Mouse (Mus musculus) neural tube, embryonic 14.5 days (tissue): ENCODE data around the gene 1700067P10Rik. TPM values are rescaled to one million over a fixed set of nuclear protein-coding genes. Genes with fewer than 3 reads are reported as not detected.

Experiments
- polyA plus RNA-seq: library from polyadenylated mRNA; unstranded; fragments of >200 nt; fragmentation: Nextera tagmentation; extraction: Ambion mirVana; gene quantifications from 2 replicates; pipeline ENCODE4 v1.2.1, GENCODE M21; 2014

Gene 1700067P10Rik
- polyA plus RNA-seq, 1 experiment from 2014 or later = not detected

Other genes with a start within 250 kb of the 1700067P10Rik start
- gene Foxp4, start 164.7 kb upstream of the 1700067P10Rik start, polyA plus RNA-seq = 28.7 and 29.1 TPM in 2 replicates
- gene 1700122O11Rik, start 51.0 kb upstream of the 1700067P10Rik start, polyA plus RNA-seq = not detected in 2 replicates
- not detected in 2 replicates for gene 9830107B12Rik, start 56.9 kb downstream of the 1700067P10Rik start, polyA plus RNA-seq
- not detected in 2 replicates for gene A530064D06Rik, start 78.0 kb downstream of the 1700067P10Rik start, polyA plus RNA-seq
- gene Trem1, start 143.4 kb downstream of the 1700067P10Rik start, polyA plus RNA-seq = not detected in 2 replicates
- gene Trem3, start 158.5 kb downstream of the 1700067P10Rik start, polyA plus RNA-seq = not detected in 2 replicates
- 0.13 TPM in 1 of 2 replicates, not detected in the other for gene Treml4, start 175.0 kb downstream of the 1700067P10Rik start, polyA plus RNA-seq
- gene Treml2, start 210.2 kb downstream of the 1700067P10Rik start, polyA plus RNA-seq = 0.05 TPM in 1 of 2 replicates, not detected in the other
- gene B430306N03Rik, start 226.8 kb downstream of the 1700067P10Rik start, polyA plus RNA-seq = 0.27 TPM in 1 of 2 replicates, not detected in the other